Mouse (Mus musculus) myocyte (in vitro differentiated cells): ENCODE results near the gene Tnks2.

Source experiments
- CEBPB ChIP-seq: IDR thresholded peaks from 2 replicates; pipeline ENCODE4 v1.6.1; 2011; ENCODE audit warnings: mild to moderate bottlenecking, moderate library complexity; ENCODE audit not compliant: poor library complexity, insufficient read depth, severe bottlenecking
- MYOG ChIP-seq, 3 experiments: IDR thresholded peaks; one replicate each; pipeline ENCODE4 v1.6.1; 2011; ENCODE audit warnings: control low read depth in 2 of 3, low read depth in 2 of 3, mild to moderate bottlenecking in 2 of 3; ENCODE audit not compliant: insufficient read length in 2 of 3, control insufficient read depth in 1 of 3, insufficient read depth in 1 of 3
- POLR2A ChIP-seq: IDR thresholded peaks from one replicate; pipeline ENCODE4 v1.6.1; 2011; ENCODE audit warnings: low read depth, mild to moderate bottlenecking, control low read depth, moderate library complexity; ENCODE audit not compliant: insufficient read length
- POLR2AphosphoS2 ChIP-seq: IDR thresholded peaks from one replicate; pipeline ENCODE4 v1.6.1; 2011; ENCODE audit warnings: low read depth, control low read depth; ENCODE audit not compliant: insufficient read length

- TF ChIP-seq POLR2A: no peak
- no peak for TF ChIP-seq POLR2AphosphoS2
- TF ChIP-seq MYOG (IDR thresholded peaks at IDR 0.05; ENCODE audit: control insufficient read depth in 1 of 3, insufficient read depth in 1 of 3, insufficient read length in 2 of 3, low read depth in 2 of 3): no peak
- no peak for TF ChIP-seq CEBPB
Observed at GRCm38 (mm10) chr19:36877329-36877728, 43.3 kb downstream of the Tnks2 start.
